Mouse (Mus musculus): ENCODE data around the gene Stk25. TPM values are rescaled to one million over a fixed set of nuclear protein-coding genes. Genes with fewer than 3 reads are reported as not detected.

Gene Stk25
- polyA plus RNA-seq, 1 experiment = 79.6 TPM

GRCm38 (mm10) chr1:93697317-93697716, 38.9 kb upstream of the Stk25 start:
- H3K27ac ChIP-seq (ENCODE audit: insufficient read depth, low read length) = no peak overlapping the region
- no peaks in the 10 kb centered on the region for H3K4me1 ChIP-seq (ENCODE audit: control insufficient read depth, insufficient read depth, low read length)
- no peak overlapping the region for H3K9ac ChIP-seq (ENCODE audit: low read depth, poor library complexity, severe bottlenecking)

GRCm38 (mm10) chr1:93694966-93695365, 36.5 kb upstream of the Stk25 start:
- no peaks in the 10 kb centered on the region for H3K27me3 ChIP-seq (ENCODE audit: control insufficient read depth, insufficient read depth, low read length, poor library complexity, severe bottlenecking)
- H3K4me1 ChIP-seq (ENCODE audit: control insufficient read depth, insufficient read depth, low read length) = no peaks in the 10 kb centered on the region
- H3K9ac ChIP-seq (ENCODE audit: low read depth, poor library complexity, severe bottlenecking) = no peak overlapping the region
- H3K36me3 ChIP-seq (ENCODE audit: control insufficient read depth, insufficient read depth, low read length, poor library complexity, severe bottlenecking) = no peaks in the 10 kb centered on the region
- no peak overlapping the region for H3K4me3 ChIP-seq (ENCODE audit: low read depth, low read length)
- no peaks in the 10 kb centered on the region for H3K9me3 ChIP-seq (replicated peaks; ENCODE audit: control insufficient read depth, insufficient read depth, low read length, poor library complexity, severe bottlenecking)
- H3K27ac ChIP-seq (ENCODE audit: insufficient read depth, low read length) = no peak overlapping the region
- TF ChIP-seq EP300 (IDR thresholded peaks at IDR 0.05; ENCODE audit: insufficient read depth, low read depth, low read length) = no peak
- no peak for TF ChIP-seq CTCF (IDR thresholded peaks at IDR 0.05; ENCODE audit: low read depth, low read length)
- TF ChIP-seq POLR2A (IDR thresholded peaks at IDR 0.05; ENCODE audit: insufficient read depth, low read length) = no peak

More at GRCm38 (mm10) chr1:93697317-93697716, 38.9 kb upstream of the Stk25 start:
- no peaks in the 10 kb centered on the region for H3K27me3 ChIP-seq (ENCODE audit: control insufficient read depth, insufficient read depth, low read length, poor library complexity, severe bottlenecking)
- H3K4me3 ChIP-seq (ENCODE audit: low read depth, low read length) = no peak overlapping the region
- H3K36me3 ChIP-seq (ENCODE audit: control insufficient read depth, insufficient read depth, low read length, poor library complexity, severe bottlenecking) = no peaks in the 10 kb centered on the region
- TF ChIP-seq EP300 (IDR thresholded peaks at IDR 0.05; ENCODE audit: insufficient read depth, low read depth, low read length) (no peak), POLR2A (IDR thresholded peaks at IDR 0.05; ENCODE audit: insufficient read depth, low read length) (no peak), CTCF (IDR thresholded peaks at IDR 0.05; ENCODE audit: low read depth, low read length) (no peak)
- H3K9me3 ChIP-seq (replicated peaks; ENCODE audit: control insufficient read depth, insufficient read depth, low read length, poor library complexity, severe bottlenecking) = no peaks in the 10 kb centered on the region

- Histone ChIP-seq H3K4me3 (ENCODE audit: low read depth, low read length) (no peak overlapping the region), H3K27me3 (ENCODE audit: control insufficient read depth, insufficient read depth, low read length, poor library complexity, severe bottlenecking) (no peaks in the 10 kb centered on the region), H3K9me3 (replicated peaks; ENCODE audit: control insufficient read depth, insufficient read depth, low read length, poor library complexity, severe bottlenecking) (no peaks in the 10 kb centered on the region), H3K9ac (ENCODE audit: low read depth, poor library complexity, severe bottlenecking) (no peak overlapping the region), H3K27ac (ENCODE audit: insufficient read depth, low read length) (no peak overlapping the region), H3K4me1 (ENCODE audit: control insufficient read depth, insufficient read depth, low read length) (no peaks in the 10 kb centered on the region), H3K36me3 (ENCODE audit: control insufficient read depth, insufficient read depth, low read length, poor library complexity, severe bottlenecking) (no peaks in the 10 kb centered on the region)
- TF ChIP-seq EP300 (IDR thresholded peaks at IDR 0.05; ENCODE audit: insufficient read depth, low read depth, low read length) (no peak), CTCF (IDR thresholded peaks at IDR 0.05; ENCODE audit: low read depth, low read length) (no peak), POLR2A (IDR thresholded peaks at IDR 0.05; ENCODE audit: insufficient read depth, low read length) (no peak)
Observed at GRCm38 (mm10) chr1:93693943-93694342, 35.5 kb upstream of the Stk25 start.

GRCm38 (mm10) chr1:93693502-93693901, 35.0 kb upstream of the Stk25 start:
- H3K36me3 ChIP-seq (ENCODE audit: control insufficient read depth, insufficient read depth, low read length, poor library complexity, severe bottlenecking) = no peaks in the 10 kb centered on the region
- no peaks in the 10 kb centered on the region for H3K9me3 ChIP-seq (replicated peaks; ENCODE audit: control insufficient read depth, insufficient read depth, low read length, poor library complexity, severe bottlenecking)
- no peak overlapping the region for H3K4me3 ChIP-seq (ENCODE audit: low read depth, low read length)
- no peaks in the 10 kb centered on the region for H3K4me1 ChIP-seq (ENCODE audit: control insufficient read depth, insufficient read depth, low read length)
- no peaks in the 10 kb centered on the region for H3K27me3 ChIP-seq (ENCODE audit: control insufficient read depth, insufficient read depth, low read length, poor library complexity, severe bottlenecking)
- no peak overlapping the region for H3K27ac ChIP-seq (ENCODE audit: insufficient read depth, low read length)
- H3K9ac ChIP-seq (ENCODE audit: low read depth, poor library complexity, severe bottlenecking) = no peak overlapping the region
- TF ChIP-seq CTCF (IDR thresholded peaks at IDR 0.05; ENCODE audit: low read depth, low read length) = no peak
- no peak for TF ChIP-seq POLR2A (IDR thresholded peaks at IDR 0.05; ENCODE audit: insufficient read depth, low read length)
- no peak for TF ChIP-seq EP300 (IDR thresholded peaks at IDR 0.05; ENCODE audit: insufficient read depth, low read depth, low read length)

- Histone ChIP-seq H3K9ac (ENCODE audit: low read depth, poor library complexity, severe bottlenecking) (no peak overlapping the region), H3K9me3 (replicated peaks; ENCODE audit: control insufficient read depth, insufficient read depth, low read length, poor library complexity, severe bottlenecking) (no peaks in the 10 kb centered on the region), H3K4me1 (ENCODE audit: control insufficient read depth, insufficient read depth, low read length) (no peaks in the 10 kb centered on the region), H3K4me3 (ENCODE audit: low read depth, low read length) (no peak overlapping the region), H3K27ac (ENCODE audit: insufficient read depth, low read length) (no peak overlapping the region), H3K36me3 (ENCODE audit: control insufficient read depth, insufficient read depth, low read length, poor library complexity, severe bottlenecking) (no peaks in the 10 kb centered on the region), H3K27me3 (ENCODE audit: control insufficient read depth, insufficient read depth, low read length, poor library complexity, severe bottlenecking) (no peaks in the 10 kb centered on the region)
- TF ChIP-seq POLR2A (IDR thresholded peaks at IDR 0.05; ENCODE audit: insufficient read depth, low read length) (no peak), CTCF (IDR thresholded peaks at IDR 0.05; ENCODE audit: low read depth, low read length) (no peak), EP300 (IDR thresholded peaks at IDR 0.05; ENCODE audit: insufficient read depth, low read depth, low read length) (no peak)
Observed at GRCm38 (mm10) chr1:93692773-93693172, 34.3 kb upstream of the Stk25 start.

GRCm38 (mm10) chr1:93691786-93692357, 33.4 kb upstream of the Stk25 start:
- TF ChIP-seq CTCF (IDR thresholded peaks at IDR 0.05; ENCODE audit: low read depth, low read length) (no peak), EP300 (IDR thresholded peaks at IDR 0.05; ENCODE audit: insufficient read depth, low read depth, low read length) (no peak)
- Histone ChIP-seq H3K9me3 (replicated peaks; ENCODE audit: control insufficient read depth, insufficient read depth, low read length, poor library complexity, severe bottlenecking) (no peaks in the 10 kb centered on the region), H3K9ac (ENCODE audit: low read depth, poor library complexity, severe bottlenecking) (no peak overlapping the region), H3K27me3 (ENCODE audit: control insufficient read depth, insufficient read depth, low read length, poor library complexity, severe bottlenecking) (no peaks in the 10 kb centered on the region), H3K4me3 (ENCODE audit: low read depth, low read length) (no peak overlapping the region), H3K27ac (ENCODE audit: insufficient read depth, low read length) (no peak overlapping the region), H3K4me1 (ENCODE audit: control insufficient read depth, insufficient read depth, low read length) (no peaks in the 10 kb centered on the region), H3K36me3 (ENCODE audit: control insufficient read depth, insufficient read depth, low read length, poor library complexity, severe bottlenecking) (no peaks in the 10 kb centered on the region)
